Mouse (Mus musculus) limb, embryonic 14.5 days (tissue): ENCODE measurements around the gene Ywhag. TPM values are rescaled to one million over a fixed set of nuclear protein-coding genes. Genes with fewer than 3 reads are reported as not detected.

Experiments used
- ATAC-seq: fragments of 200-750 bp; cut with Nextera tagmentation; 2 replicates; pipeline ENCODE4 v1.8.0; 2017; ENCODE audit warnings: low read depth, moderate number of reproducible peaks, moderate TSS enrichment; ENCODE audit not compliant: low FRiP score
- DNase-seq: peaks from one replicate; pipeline ENCODE4 v3.0.0-alpha.2; 2015; ENCODE audit warnings: low spot score
- H3K27ac ChIP-seq: fragments of 300-500 bp; sonication (generic); replicated peaks from 2 replicates; pipeline ENCODE4 v1.5.1; 2014; ENCODE audit warnings: low read depth, mild to moderate bottlenecking, low read length, moderate library complexity, mixed read lengths
- H3K27me3 ChIP-seq: fragments of 300-500 bp; sonication (generic); 2 replicates; pipeline ENCODE4 v1.6.1; 2014; ENCODE audit warnings: low read length, mixed read lengths; ENCODE audit not compliant: control insufficient read depth, insufficient read depth
- H3K36me3 ChIP-seq: fragments of 300-500 bp; sonication (generic); 2 replicates; pipeline ENCODE4 v1.6.1; 2014; ENCODE audit warnings: mild to moderate bottlenecking, low read length, moderate library complexity, mixed read lengths; ENCODE audit not compliant: control insufficient read depth, insufficient read depth
- H3K4me1 ChIP-seq: fragments of 300-500 bp; sonication (generic); 2 replicates; pipeline ENCODE4 v1.6.1; 2014; ENCODE audit warnings: antibody characterized with exemption, low read length, mixed read lengths; ENCODE audit not compliant: control insufficient read depth, insufficient read depth
- H3K4me2 ChIP-seq: fragments of 300-500 bp; sonication (generic); replicated peaks from 2 replicates; pipeline ENCODE4 v1.6.1; 2014; ENCODE audit warnings: low read depth, mild to moderate bottlenecking, low read length, moderate library complexity; ENCODE audit not compliant: severe bottlenecking
- H3K4me3 ChIP-seq: fragments of 300-500 bp; sonication (generic); replicated peaks from 2 replicates; pipeline ENCODE4 v1.5.1; 2014; ENCODE audit warnings: low read length
- H3K9ac ChIP-seq: fragments of 300-500 bp; sonication (generic); 2 replicates; pipeline ENCODE4 v1.6.1; 2014; ENCODE audit warnings: mild to moderate bottlenecking, low read depth, low read length, moderate library complexity; ENCODE audit not compliant: severe bottlenecking
- H3K9me3 ChIP-seq: fragments of 300-500 bp; sonication (generic); 2 replicates; pipeline ENCODE4 v1.6.1; 2016; ENCODE audit warnings: low read length; ENCODE audit not compliant: control insufficient read depth
- POLR2A ChIP-seq: fragments of 200-500 bp; IDR thresholded peaks from 2 replicates; pipeline ENCODE4 v1.8.0; 2012; ENCODE audit warnings: inconsistent platforms, mild to moderate bottlenecking, moderate library complexity, borderline replicate concordance; ENCODE audit not compliant: insufficient read depth, insufficient read length; ENCODE audit errors: extremely low read depth
- WGBS: fragments of 180-500 bp; shearing (Covaris S2); extraction: QIAGEN DNeasy Blood & Tissue Kit; methylation state at CpG from one replicate; pipeline ENCODE4 v1.1.7; 2014; 5-methylcytosine and 5-hydroxymethylcytosine counted together
- polyA plus RNA-seq, 2 experiments: library from polyadenylated mRNA; depleted of rRNA in 1 of 2; stranded (reverse) in 1 of 2; unstranded in 1 of 2; fragments of >200 nt; fragmentation: Nextera tagmentation in 1 of 2; extraction: Ambion mirVana in 1 of 2; gene quantifications; 2 replicates each; pipeline versions ENCODE4 v1.2.1 to v1.2.3; 2012 to 2014

Gene Ywhag
- polyA plus RNA-seq, 2 experiments: 72.9 to 83.6 TPM

GRCm38 (mm10) chr5:135931526-135931925 is 2.9 kb downstream of the Ywhag start:
- H3K9ac ChIP-seq: no peak overlapping the region
- no peak overlapping the region for H3K27ac ChIP-seq
- no peak for TF ChIP-seq POLR2A
- peaks cover 52% of the 10 kb centered on the region for H3K36me3 ChIP-seq
- DNase-seq (no peak), ATAC-seq (no peak)
- no peak overlapping the region for H3K4me3 ChIP-seq
- H3K4me2 ChIP-seq: no peak overlapping the region
- H3K4me1 ChIP-seq: peaks cover 14% of the 10 kb centered on the region; the same call in 1 of the 2 replicates
- no peaks in the 10 kb centered on the region for H3K9me3 ChIP-seq
- no peaks in the 10 kb centered on the region for H3K27me3 ChIP-seq
- 93% methylated on average over 9 of the region's 9 CpGs for WGBS

- no peak overlapping the region for H3K4me3 ChIP-seq
- no peak overlapping the region for H3K4me2 ChIP-seq
- 71% methylated on average over 6 of the region's 6 CpGs for WGBS
- DNase-seq (no peak), ATAC-seq (no peak)
- H3K36me3 ChIP-seq: peaks cover 69% of the 10 kb centered on the region
- H3K4me1 ChIP-seq: peaks cover 10% of the 10 kb centered on the region; the same call in 1 of the 2 replicates
- no peaks in the 10 kb centered on the region for H3K9me3 ChIP-seq
- no peak for TF ChIP-seq POLR2A
- H3K27ac ChIP-seq: no peak overlapping the region
- H3K9ac ChIP-seq: no peak overlapping the region
- no peaks in the 10 kb centered on the region for H3K27me3 ChIP-seq
Observed at GRCm38 (mm10) chr5:135929685-135930424, 4.6 kb downstream of the Ywhag start.

GRCm38 (mm10) chr5:135923901-135924300 is 10.5 kb downstream of the Ywhag start:
- H3K9ac ChIP-seq: no peak overlapping the region
- TF ChIP-seq POLR2A: no peak
- ATAC-seq: no peak
- H3K4me1 ChIP-seq: no peaks in the 10 kb centered on the region
- H3K4me2 ChIP-seq: no peak overlapping the region
- DNase-seq: no peak
- WGBS: 99% methylated on average over 7 of the region's 7 CpGs
- no peak overlapping the region for H3K4me3 ChIP-seq
- no peak overlapping the region for H3K27ac ChIP-seq
- no peaks in the 10 kb centered on the region for H3K27me3 ChIP-seq
- H3K36me3 ChIP-seq: peaks cover 82% of the 10 kb centered on the region
- H3K9me3 ChIP-seq: no peaks in the 10 kb centered on the region

GRCm38 (mm10) chr5:135919902-135920301 is 14.5 kb downstream of the Ywhag start:
- peaks cover 59% of the 10 kb centered on the region for H3K36me3 ChIP-seq
- no peaks in the 10 kb centered on the region for H3K9me3 ChIP-seq
- H3K4me1 ChIP-seq: no peaks in the 10 kb centered on the region

GRCm38 (mm10) chr5:135918593-135918992 is 15.8 kb downstream of the Ywhag start:
- Histone ChIP-seq H3K36me3 (peaks cover 63% of the 10 kb centered on the region), H3K4me2 (no peak overlapping the region), H3K27ac (no peak overlapping the region), H3K4me3 (no peak overlapping the region), H3K4me1 (no peaks in the 10 kb centered on the region), H3K9me3 (no peaks in the 10 kb centered on the region), H3K9ac (no peak overlapping the region), H3K27me3 (no peaks in the 10 kb centered on the region)
- no peak for DNase-seq
- WGBS: 95% methylated on average over 5 of the region's 5 CpGs
- TF ChIP-seq POLR2A: no peak
- no peak for ATAC-seq

More at GRCm38 (mm10) chr5:135919902-135920301, 14.5 kb downstream of the Ywhag start:
- Histone ChIP-seq H3K4me2 (no peak overlapping the region), H3K9ac (no peak overlapping the region), H3K27me3 (no peaks in the 10 kb centered on the region), H3K27ac (no peak overlapping the region), H3K4me3 (no peak overlapping the region)
- ATAC-seq (no peak), DNase-seq (no peak)
- TF ChIP-seq POLR2A: no peak
- whole genome bisulfite sequencing: 88% methylated on average over 3 of the region's 3 CpGs
